Mouse (Mus musculus) thymus, adult 18-20 months (tissue): ENCODE measurements around the gene Zfp638.
"Not testable (repeated sequence)": the region's sequence is repeated elsewhere in the genome, so short reads cannot be mapped to it uniquely, and the experiment has no call there.

Experiments
- DNase-seq, 2 experiments: peaks; one replicate each; pipeline ENCODE4 v3.0.0; 2022; ENCODE audit warnings: mixed read lengths in 2 of 2

Zfp638 gene

GRCm38 (mm10) chr6:84010303-84011225, 143.7 kb downstream of the Zfp638 start:
- DNase-seq = no peak

DNA sequence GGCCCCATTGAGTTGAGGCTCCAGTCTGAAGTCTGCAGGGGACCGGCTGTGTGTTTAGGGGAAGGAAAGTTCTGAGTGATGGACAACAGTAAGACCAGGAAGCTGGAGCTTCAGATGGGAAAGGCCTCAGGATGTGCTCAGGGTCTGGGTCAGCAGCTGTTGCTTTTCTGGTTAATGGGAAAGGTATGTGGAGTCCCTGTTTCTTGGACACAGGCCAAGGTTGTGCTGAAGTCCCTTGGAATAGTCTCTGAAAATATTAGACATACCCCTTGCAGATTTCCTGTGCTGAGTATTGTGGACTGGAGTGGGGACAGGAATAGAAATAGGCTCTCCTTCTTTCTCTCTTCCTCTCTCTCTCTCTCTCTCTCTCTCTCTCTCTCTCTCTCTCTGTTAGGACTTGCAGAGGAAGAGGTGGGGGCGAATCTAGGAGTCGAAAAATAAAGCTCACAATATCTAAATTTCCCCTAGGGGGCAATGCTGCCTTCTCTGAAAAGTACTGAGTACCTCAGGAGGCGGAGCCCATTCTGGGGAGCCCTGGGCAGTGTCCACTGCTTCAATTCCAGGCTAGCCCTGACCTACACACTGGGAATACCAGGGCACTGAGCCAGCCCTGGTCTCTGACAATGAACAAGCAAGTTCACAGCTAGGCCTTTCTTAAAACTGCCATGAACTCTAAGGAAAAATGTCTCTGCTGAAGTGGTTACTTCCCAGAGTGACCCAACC, 148.2 kb downstream of the Zfp638 start:
- not testable (repeated sequence) for DNase-seq

DNA sequence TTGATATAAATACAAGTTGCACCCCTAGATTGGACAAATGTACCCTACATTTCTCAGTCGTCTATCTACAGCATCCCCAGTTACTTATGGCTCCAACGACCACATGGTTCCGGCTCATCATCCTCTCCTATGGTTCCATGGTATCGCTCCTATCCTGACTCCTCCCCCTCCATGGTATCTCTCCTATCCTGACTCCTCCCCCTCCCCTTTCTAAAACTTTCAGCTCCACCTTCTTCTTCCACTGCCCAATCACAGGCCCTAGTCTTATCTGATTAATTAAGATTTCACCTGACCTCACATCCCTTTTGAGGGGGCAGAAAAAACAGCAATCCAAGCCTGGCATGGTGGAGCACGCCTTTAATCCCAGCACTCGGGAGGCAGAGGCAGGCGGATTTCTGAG, 149.9 kb downstream of the Zfp638 start:
- DNase-seq = no peak

- no peak for DNase-seq
Measured at GRCm38 (mm10) chr6:84017392-84017791, 150.5 kb downstream of the Zfp638 start.

- no peak for DNase-seq
Measured at GRCm38 (mm10) chr6:84018906-84019550, 152.1 kb downstream of the Zfp638 start.

DNA sequence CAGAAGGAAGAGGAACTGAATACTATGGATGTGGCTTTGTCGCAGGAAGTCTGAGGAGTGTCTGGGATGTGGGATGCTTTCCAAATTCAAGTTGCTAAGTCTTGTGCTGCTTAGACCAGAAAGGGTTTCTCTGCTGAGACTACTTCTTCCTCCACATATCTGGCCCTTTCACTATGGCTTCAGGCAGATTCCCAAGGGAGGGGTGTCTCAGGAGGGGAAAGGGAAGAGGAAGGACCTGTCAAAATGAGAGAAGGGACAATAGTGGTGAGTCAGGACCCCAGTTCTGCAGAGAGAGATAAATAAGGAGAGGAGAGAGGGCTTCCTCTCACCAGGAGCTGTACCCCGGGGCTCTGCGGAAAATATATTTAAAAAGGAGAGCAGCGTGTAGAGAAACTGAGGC, 153.1 kb downstream of the Zfp638 start:
- DNase-seq = no peak

DNA sequence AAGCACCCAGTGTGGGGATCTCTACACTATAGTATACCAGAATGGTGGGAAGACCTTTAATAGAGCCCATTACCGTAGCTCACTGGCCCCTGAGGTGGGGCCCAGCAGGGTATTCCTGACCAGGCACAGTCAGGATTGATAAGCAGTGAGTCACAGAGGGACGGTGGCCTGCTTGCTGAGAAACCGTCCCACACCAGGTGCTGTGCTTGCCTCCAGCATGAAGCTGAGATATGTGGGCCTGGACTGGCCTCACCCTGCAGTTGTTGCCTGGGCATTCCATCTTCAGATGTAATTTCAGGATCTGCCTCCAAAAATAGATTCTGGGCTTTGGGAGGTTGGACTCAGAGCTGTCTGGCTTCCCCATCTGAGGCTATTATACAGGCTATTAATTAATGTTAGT, 155.1 kb downstream of the Zfp638 start:
- DNase-seq = no peak

- DNase-seq = no peak
Measured at GRCm38 (mm10) chr6:84025636-84026035, 158.7 kb downstream of the Zfp638 start.

DNA sequence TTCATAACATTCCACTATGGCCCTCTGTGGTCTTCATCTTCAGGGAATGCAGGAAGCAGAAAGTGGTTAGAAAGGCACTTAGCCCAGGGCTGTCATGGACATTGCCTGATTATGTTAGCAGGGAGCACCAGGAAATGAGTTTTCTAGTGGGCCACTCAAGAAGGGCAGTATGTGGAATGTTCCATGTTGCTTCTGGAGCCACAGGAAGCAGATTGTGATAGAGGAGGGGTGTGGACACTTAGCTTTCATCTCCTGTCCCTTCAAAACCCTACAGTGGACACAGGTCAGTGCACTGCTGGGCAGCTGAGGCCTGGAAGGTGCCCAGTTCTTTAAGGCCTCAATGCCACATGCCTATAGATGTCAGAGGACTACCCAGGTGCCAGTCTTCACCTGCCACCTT, 161.9 kb downstream of the Zfp638 start:
- DNase-seq = no peak

DNA sequence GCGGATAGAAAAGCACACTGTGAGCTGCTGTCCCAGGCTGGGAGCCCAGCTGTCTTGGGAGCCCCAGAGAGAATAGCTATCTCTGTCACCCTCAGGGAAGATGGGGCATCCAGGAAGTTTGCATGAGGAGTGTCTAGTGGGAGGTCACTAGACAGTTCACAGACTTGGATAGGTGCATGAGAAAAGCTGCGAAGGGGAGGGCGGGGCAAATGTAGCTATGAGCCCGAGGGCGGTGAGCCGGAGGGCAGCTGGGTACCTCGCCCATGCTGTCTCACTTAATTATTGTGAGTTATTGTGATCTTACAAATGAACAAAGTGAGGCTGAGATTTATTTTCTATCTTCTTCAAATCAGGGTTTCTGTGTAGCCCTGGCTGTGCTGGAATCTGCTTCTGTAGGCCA, 162.9 kb downstream of the Zfp638 start:
- DNase-seq = no peak

DNA sequence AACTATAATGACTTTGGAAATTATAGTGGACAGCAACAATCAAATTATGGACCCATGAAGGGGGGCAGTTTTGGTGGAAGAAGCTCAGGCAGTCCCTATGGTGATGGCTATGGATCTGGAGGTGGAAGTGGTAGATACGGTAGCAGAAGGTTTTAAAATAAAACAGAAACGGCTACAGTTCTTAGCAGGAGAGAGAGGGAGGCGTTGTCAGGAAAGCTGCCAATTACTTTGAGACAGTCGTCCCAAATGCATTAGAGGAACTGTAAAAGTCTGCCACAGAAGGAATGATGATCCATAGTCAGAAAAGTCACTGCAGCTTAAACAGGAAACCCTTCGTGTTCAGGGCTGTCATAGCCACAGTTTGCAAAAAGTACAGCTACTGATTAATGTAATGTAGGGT, 165.6 kb downstream of the Zfp638 start:
- not testable (repeated sequence) for DNase-seq
